Mouse (Mus musculus) embryonic fibroblast, embryonic 13.5 days (primary cell): ENCODE results near the gene Cdk9.

Source experiments
- CTCF ChIP-seq: IDR thresholded peaks from 2 replicates; pipeline ENCODE4 v1.5.1; 2011; ENCODE audit warnings: mild to moderate bottlenecking, control low read depth, low read length, moderate library complexity, borderline replicate concordance; ENCODE audit not compliant: insufficient read depth
- POLR2A ChIP-seq: IDR thresholded peaks from 2 replicates; pipeline ENCODE4 v1.6.1; 2011; ENCODE audit warnings: low read depth, mild to moderate bottlenecking, control low read depth, low read length, moderate library complexity

DNA sequence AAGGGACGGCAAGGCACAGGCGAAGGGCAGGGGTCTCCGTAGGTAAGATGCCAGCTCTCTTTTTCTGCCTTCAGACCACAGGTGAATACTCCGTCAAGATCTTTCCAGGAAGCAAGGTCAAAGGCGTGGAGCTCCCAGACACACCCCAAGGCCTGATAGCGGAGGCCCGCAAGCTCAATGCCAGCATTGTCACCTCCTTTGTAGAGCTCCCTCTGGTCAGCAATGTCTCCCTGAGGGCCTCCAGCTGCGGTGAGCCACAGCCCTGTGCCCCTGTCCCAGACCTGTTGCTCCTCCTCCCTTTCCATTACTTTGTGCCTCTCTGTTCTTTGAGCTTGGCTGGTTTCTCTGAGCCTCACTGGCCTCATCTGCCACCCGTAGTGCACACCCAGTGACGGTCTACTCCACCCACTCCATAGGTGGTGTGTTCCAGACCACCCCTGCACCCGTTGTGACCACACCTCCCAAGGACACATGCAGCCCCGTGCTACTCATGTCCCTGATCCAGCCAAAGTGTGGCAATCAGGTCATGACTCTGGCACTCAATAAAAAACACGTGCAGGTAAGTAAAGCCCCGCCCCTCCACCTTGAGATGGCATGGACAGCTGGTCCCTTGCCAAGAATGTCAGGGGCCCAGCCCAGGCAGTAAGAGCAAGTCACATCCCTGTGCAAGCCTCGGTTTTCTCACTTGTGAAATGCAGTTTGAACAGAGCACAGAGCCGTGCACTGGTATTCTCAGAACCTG, 39.5 kb downstream of the Cdk9 start:
- TF ChIP-seq POLR2A (no peak), CTCF (no peak)
